Mouse (Mus musculus): Measurements from ENCODE around the gene E2f4.
"Not testable (repeated sequence)": the region's sequence is repeated elsewhere in the genome, so short reads cannot be mapped to it uniquely, and the experiment has no call there.

The E2f4 gene

GRCm38 (mm10) chr8:105269075-105269458 lies 28.4 kb upstream of the E2f4 start:
- DNase-seq (ENCODE audit: low spot score in 2 of 2), result no peak

DNA sequence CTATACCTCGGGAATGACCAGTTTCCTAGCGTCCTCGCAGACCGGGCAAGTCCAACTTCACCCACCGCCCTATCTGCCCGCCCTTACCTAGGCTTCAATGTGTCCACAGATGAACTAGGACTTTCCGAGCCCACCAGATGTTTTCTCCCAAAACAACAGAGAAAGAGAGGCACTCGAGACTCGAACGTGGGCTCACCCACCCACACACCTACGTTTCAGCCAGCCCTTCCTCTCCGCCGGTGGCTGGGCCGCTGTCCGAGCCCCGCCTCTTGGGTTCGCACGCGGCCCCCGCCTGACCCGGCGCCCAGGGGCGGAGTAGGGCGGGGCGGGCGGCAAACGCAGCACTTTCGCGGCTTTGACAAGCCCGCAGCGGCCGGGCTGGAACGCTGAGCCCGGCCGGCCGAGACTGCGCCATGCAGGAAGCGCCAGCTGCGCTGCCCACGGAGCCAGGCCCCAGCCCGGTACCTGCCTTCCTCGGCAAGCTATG lies 28.0 kb upstream of the E2f4 start, which contains the start of gene Hsf4:
Gene Hsf4 (plus strand): TSS at position 341 of the 487 bp plus-strand sequence.
- DNase-seq (ENCODE audit: low spot score in 2 of 2), result no peak

GRCm38 (mm10) chr8:105270101-105270915 lies 27.2 kb upstream of the E2f4 start:
- DNase-seq (ENCODE audit: low spot score in 2 of 2), result no peak

GRCm38 (mm10) chr8:105270916-105271186 lies 26.6 kb upstream of the E2f4 start:
- no peak for DNase-seq (ENCODE audit: low spot score in 2 of 2)

DNA sequence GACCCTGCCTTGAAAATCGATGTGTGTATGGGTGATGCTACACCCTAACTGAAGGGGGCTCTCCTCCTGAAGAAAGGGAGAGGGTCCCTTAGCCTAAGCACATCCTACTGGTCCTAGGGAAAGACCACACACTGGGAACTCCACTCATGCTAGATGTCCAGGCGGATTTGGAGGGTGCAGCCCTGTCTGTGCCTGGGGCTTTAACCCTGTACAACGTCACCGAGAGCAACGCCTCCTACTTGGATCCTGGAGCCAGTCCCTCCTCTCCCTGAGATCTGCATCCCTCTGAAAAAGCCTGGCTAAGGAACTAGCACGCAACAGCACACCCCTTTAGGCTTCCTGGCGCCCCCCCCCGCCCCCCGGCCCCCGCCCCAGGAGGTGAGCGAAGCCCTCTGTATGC lies 22.1 kb upstream of the E2f4 start:
- no peak for DNase-seq (ENCODE audit: low spot score in 2 of 2)

DNA sequence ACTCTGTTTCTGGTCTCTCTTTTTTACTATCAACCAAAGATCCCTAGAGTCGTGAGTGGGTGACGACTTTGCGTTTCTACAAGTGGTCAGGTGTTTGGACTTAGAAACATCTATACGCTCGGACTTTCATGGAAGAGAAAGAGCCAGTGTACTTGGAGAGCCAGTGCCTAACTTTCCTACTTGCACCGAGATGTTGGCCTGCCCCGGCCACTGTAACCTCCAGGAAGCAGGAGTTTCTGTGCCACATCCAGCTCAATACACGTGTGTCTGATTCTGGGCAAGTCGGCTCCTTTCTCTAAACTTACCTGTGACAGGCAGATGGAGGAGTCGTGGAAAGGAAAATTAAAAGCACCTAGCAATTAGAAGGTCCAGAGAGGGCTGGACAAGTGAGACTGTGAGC lies 21.6 kb upstream of the E2f4 start, which contains the start of gene Nol3:
Gene Nol3 (plus strand): TSS at position 301 of the 400 bp plus-strand sequence.
- DNase-seq (ENCODE audit: low spot score in 2 of 2), result no peak

DNA sequence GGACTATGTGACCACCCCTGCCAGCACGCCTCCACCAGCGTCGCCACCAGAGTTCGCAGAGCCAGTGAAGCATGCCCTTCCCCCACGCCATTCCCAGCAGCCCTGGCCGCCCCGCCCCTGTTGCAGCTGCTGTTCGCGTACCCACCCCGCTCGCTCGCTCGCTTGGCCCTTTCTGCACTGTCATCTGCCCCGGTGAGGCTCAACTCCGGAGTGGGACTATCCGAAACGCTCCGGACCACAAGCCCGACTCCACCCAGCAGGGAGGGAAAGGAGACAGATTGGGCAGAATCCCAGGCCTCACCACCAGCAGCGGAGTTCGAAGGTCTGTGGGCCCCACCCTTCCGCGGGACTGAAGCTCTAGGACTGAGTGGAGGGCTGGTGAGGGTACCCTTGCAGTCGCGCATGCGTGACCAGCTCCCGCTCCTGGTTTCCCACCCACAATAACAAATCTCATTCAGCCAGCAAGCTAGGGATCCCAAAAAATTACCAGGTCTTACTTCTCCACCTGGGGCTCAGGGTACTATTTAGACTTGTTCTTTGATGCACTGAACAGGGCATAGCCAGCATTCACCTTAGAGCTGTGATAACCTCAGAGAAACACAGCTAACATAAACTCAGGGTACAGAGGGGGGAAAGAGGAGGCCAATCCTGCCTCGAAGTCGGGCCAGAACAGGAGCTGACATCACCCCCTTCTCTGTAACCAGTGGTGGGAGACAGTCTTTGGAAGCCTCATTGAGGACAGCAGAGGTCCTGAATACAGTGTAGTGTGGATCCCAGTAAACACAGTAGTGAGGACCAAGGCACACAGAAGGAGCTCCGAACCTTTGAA lies 21.0 kb upstream of the E2f4 start:
- peak in 1 of 2 experiments; percentile 7 for DNase-seq (ENCODE audit: low spot score in 2 of 2)

DNA sequence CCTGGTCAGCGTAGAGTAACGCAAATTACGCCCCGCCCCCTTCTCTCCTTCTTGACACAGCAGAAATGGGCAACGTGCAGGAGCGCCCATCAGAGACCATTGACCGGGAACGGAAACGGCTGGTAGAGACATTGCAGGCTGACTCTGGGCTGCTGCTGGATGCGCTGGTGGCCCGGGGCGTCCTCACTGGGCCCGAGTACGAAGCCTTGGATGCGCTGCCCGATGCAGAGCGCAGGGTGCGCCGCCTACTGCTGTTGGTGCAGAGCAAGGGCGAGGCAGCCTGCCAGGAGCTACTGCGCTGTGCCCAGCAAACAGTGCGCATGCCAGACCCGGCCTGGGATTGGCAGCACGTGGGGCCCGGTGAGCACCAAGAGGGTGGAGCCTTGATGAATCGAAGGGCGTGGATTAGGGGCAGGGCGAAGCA lies 18.5 kb upstream of the E2f4 start:
- peak; percentile 70 for DNase-seq (ENCODE audit: low spot score in 2 of 2)

GRCm38 (mm10) chr8:105280567-105280966 lies 16.9 kb upstream of the E2f4 start:
- DNase-seq (ENCODE audit: low spot score in 2 of 2), result no peak

GRCm38 (mm10) chr8:105281821-105282220 lies 15.6 kb upstream of the E2f4 start:
- no peak for DNase-seq (ENCODE audit: low spot score in 2 of 2)

- DNase-seq (ENCODE audit: low spot score in 2 of 2), result no peak
These were observed 15.2 kb upstream of the E2f4 start for GRCm38 (mm10) chr8:105282239-105282638.

DNA sequence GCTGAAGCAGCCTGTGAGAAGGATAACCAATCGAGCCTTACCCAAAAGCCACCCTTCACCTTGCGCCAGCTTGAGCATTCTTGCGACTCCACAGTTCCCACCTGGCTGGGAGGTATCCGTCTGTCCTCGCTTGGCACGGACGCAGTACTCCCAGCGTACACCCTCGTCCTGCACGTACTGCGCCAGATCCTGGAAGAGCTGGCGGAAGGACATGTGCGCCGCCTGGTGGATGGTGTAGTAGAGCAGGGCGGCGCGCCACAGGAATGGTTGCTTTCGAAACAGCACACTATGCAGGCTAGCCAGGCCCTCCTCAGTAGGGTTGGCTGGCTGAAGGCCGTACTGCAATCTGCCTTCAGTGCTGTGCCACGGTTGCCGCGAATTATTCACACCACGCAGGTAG lies 14.4 kb upstream of the E2f4 start:
- DNase-seq (ENCODE audit: low spot score in 2 of 2), result no peak

DNA sequence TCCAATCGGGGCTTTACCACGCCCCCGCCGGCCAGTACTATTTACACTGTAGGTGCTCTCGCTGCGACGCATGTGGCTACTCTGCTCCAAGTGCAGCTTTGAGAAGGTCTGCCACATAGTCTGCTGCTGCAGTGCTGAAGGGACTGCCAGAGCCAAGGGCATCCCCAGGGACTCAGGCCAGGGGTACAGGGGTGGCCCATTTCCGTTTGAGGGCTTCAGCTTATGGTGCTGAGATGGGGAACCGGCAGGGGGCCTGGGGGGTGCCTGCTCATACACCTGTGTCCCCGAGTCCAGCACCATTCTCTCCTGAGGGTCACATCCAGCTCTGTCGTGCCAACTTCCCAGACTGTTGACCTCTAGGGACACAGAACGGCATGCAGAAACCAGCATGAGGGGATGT lies 11.9 kb upstream of the E2f4 start:
- DNase-seq (ENCODE audit: low spot score in 2 of 2), result no peak

- DNase-seq (ENCODE audit: low spot score in 2 of 2), result no peak
These were observed 10.6 kb upstream of the E2f4 start for GRCm38 (mm10) chr8:105286907-105287306.

DNA sequence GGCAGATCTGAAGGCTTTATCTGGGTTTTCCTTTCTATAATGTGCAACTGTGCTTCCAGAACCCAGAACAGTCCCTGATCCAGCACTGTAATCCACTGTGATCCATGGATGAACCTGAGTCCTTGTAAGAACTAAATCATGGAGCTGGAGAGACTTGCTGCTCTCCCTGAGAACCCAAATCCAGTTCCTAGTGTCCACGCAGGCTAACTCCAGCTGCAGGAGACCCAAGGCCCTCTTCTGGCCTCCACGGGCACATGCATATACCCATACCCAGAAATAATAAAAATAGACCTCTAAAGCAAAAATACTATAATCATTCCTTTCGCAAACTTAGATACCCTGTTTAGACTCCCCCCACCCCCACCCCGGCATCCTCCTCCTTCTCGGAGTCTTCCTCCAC lies 9.2 kb upstream of the E2f4 start:
- no peak for DNase-seq (ENCODE audit: low spot score in 2 of 2)

GRCm38 (mm10) chr8:105288958-105289732 lies 8.3 kb upstream of the E2f4 start:
- peak; percentile 92 to 94 for DNase-seq (ENCODE audit: low spot score in 2 of 2)

- DNase-seq (ENCODE audit: low spot score in 2 of 2), result peak in 1 of 2 experiments; percentile 43
These were observed 7.5 kb upstream of the E2f4 start, which contains the start of gene 4931428F04Rik for GRCm38 (mm10) chr8:105289805-105290460. 4931428F04Rik (minus strand) TSS chr8:105289864.

GRCm38 (mm10) chr8:105290554-105291314 lies 6.7 kb upstream of the E2f4 start:
- peak in 1 of 2 experiments; percentile 76 for DNase-seq (ENCODE audit: low spot score in 2 of 2)

DNA sequence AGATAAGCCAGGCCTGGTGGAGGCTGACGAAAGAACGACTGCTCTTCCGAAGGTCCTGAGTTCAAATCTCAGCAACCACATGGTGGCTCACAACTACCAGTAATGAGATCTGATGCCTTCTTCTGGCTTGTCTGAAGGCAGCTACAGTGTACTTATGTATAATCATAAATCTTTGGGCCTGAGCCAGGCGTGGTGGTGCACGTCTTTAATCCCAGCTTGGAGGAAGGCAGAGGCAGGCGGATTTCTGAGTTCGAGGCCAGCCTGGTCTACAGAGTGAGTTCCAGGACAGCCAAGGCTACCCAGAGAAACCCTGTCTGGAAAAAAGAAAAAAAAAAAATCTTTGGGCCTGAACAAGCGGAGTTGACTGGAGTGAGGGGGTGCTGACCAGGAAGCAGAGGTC lies 6.1 kb upstream of the E2f4 start:
- not testable (repeated sequence) for DNase-seq (ENCODE audit: low spot score in 2 of 2)

DNA sequence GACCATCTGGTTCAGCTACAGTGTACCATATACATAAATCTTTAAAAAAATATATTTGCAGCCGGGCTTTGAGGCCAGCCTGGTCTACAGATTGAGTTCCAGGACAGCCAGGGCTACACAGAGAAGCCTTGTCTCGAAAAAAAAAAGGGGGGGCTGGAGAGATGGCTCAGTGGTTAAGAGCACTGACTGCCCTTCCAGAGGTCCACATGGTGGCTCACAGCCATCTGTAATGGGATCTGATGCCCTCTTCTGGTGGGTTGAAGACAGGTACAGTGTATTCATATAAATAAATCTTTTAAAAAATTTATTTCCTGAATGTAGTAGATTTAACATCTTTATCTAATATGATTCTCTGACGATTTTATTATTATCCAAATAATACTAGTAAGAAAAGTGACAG lies 5.7 kb upstream of the E2f4 start:
- not testable (repeated sequence) for DNase-seq (ENCODE audit: low spot score in 2 of 2)

DNA sequence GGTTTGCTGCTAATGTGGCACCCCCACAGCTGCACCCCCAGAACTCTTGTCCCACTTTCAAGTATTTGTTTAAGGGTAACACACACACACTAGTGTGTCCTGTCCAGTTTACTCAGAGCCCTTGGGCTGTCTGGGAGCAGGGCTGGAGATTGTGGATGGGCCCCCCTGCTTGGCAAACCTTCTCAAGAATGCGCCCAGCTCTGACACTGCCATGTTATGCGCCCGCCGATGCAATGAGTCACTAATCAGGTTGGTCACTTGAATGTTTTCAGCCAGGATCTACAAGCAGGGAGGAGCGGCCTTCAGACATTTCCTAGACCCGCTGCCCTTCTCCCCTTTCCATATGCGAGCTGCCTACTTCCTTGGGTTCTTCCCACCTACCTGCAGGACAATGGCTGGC lies 5.0 kb upstream of the E2f4 start:
- DNase-seq (ENCODE audit: low spot score in 2 of 2), result no peak
